Mouse (Mus musculus) erythroblast, embryonic 14.5 days (primary cell): ENCODE measurements around the gene Dok1.

ENCODE experiments used
- GATA1 ChIP-seq: IDR thresholded peaks from 2 replicates; pipeline ENCODE4 v1.6.1; 2012; ENCODE audit warnings: low read length, inconsistent platforms, mixed read lengths
- TAL1 ChIP-seq: IDR thresholded peaks from 3 replicates; pipeline ENCODE4 v1.6.1; 2012; ENCODE audit warnings: low read length, inconsistent platforms, mixed read lengths

GRCm38 (mm10) chr6:83005444-83006011, 27.7 kb downstream of the Dok1 start:
- no peak for TF ChIP-seq GATA1
- no peak for TF ChIP-seq TAL1
